Mouse (Mus musculus) midbrain, embryonic 13.5 days (tissue): ENCODE data around the gene Bicc1. TPM values are rescaled to one million over a fixed set of nuclear protein-coding genes. Genes with fewer than 3 reads are reported as not detected.

Source experiments
- polyA plus RNA-seq: library from polyadenylated mRNA; unstranded; fragments of >200 nt; fragmentation: Nextera tagmentation; extraction: Ambion mirVana; gene quantifications from 2 replicates; pipeline ENCODE4 v1.2.1, GENCODE M21; 2015

Bicc1 gene
- polyA plus RNA-seq, 1 experiment from 2014 or later: 3.7 TPM

Other genes with a start within 250 kb of the Bicc1 start
- 57.9 and 58.5 TPM in 2 replicates for gene Tfam, start 78.6 kb upstream of the Bicc1 start, polyA plus RNA-seq
- 173 and 176 TPM in 2 replicates for gene Ube2d1, start 125.6 kb upstream of the Bicc1 start, polyA plus RNA-seq
- 222 and 228 TPM in 2 replicates for gene Cisd1, start 185.3 kb upstream of the Bicc1 start, polyA plus RNA-seq
- gene Ipmk, start 188.1 kb upstream of the Bicc1 start, polyA plus RNA-seq: 16.3 and 17.7 TPM in 2 replicates